7 mouse cellular contexts compared by ENCODE assay signal in the genomic region with DNA sequence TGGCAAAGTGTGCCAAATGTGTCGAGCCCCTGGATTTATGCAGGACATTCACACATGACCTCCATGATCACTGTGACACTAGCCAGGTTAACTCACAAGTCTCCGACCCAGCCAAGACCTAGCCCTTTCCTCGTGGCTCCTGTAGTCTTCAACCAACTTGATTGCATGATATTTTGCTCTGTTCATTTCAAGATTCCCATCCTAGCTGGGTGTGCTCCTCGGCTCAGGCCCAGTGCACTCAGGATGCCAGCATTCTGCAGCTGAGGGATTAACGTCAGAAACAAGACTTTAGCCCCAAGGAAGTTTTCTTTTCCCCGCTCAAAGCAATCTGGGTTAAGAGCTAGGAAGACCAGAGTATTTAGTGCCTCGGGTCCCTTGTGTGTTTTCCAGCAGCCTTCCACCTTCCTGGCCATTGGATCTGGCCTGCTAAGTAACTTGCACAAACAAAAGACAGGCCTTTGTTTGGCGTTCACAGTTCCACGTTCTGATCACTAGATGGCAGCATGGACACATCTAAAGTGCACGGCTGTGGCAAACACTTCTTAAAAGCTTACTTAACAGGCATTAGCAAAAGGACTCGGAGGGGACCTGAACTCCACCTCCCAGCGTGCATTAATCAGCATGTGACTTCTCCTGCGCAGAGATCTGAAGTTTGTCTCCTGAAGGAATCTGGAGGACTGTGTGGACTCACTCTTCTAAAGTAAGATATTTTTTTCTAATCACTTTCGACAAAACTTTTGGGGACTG. TPM values are rescaled to one million over a fixed set of nuclear protein-coding genes. Genes with fewer than 3 reads are reported as not detected.
DNase-seq lines count a peak whose midpoint lies in the region; ATAC-seq and TF ChIP-seq lines count a peak whose summit lies in the region.

A gene (plus strand): TSS at position 553 of the 747 bp plus-strand sequence.

- peak within 1 kb of the TSS; percentile 42 for H3K4me2 ChIP-seq in intestine, postnatal 0 days (replicated peaks; ENCODE audit: low read depth)
- 0 out of 2 replicates have a peak within 1 kb of the TSS, but pooled peaks have one; percentile 30 for H3K4me2 ChIP-seq in midbrain, embryonic 12.5 days (replicated peaks)

- H3K4me1 ChIP-seq in embryonic facial prominence, embryonic 10.5 days: peaks cover 13% of the 10 kb centered on the region; the same call in 1 of the 2 replicates
- no peaks in the 10 kb centered on the region for H3K4me1 ChIP-seq in intestine, postnatal 0 days (replicated peaks; ENCODE audit: control insufficient read depth, insufficient read depth, low read length)
- 0 out of 2 replicates have a peak, but pooled peaks cover 5% of the 10 kb centered on the region for H3K4me1 ChIP-seq in midbrain, embryonic 12.5 days

- H3K9me3 ChIP-seq in embryonic facial prominence, embryonic 10.5 days: no peaks in the 10 kb centered on the region
- H3K9me3 ChIP-seq in intestine, postnatal 0 days (ENCODE audit: control insufficient read depth): no peaks in the 10 kb centered on the region
- no peaks in the 10 kb centered on the region for H3K9me3 ChIP-seq in midbrain, embryonic 12.5 days

- TF ChIP-seq CTCF in intestine, postnatal 0 days (IDR thresholded peaks at IDR 0.05; ENCODE audit: low read depth): peak; percentile 92

- H3K4me3 ChIP-seq in embryonic facial prominence, embryonic 10.5 days: peak within 1 kb of the TSS; percentile 28; the same call in 1 of the 2 replicates
- no peak within 1 kb of the TSS for H3K4me3 ChIP-seq in intestine, postnatal 0 days (ENCODE audit: low read depth, low read length)
- H3K4me3 ChIP-seq in midbrain, embryonic 12.5 days: no peak within 1 kb of the TSS

- no peaks in the 10 kb centered on the region for H3K36me3 ChIP-seq in embryonic facial prominence, embryonic 10.5 days (replicated peaks)
- no peaks in the 10 kb centered on the region for H3K36me3 ChIP-seq in intestine, postnatal 0 days (ENCODE audit: control insufficient read depth, insufficient read depth)
- H3K36me3 ChIP-seq in midbrain, embryonic 12.5 days: no peaks in the 10 kb centered on the region

- WGBS in embryonic facial prominence, embryonic 10.5 days: 27% methylated on average over 14 of the region's 14 CpGs
- 25% methylated on average over 14 of the region's 14 CpGs for WGBS in intestine, postnatal 0 days
- WGBS in midbrain, embryonic 12.5 days: 23% methylated on average over 14 of the region's 14 CpGs

- peak within 1 kb of the TSS; percentile 89 for H3K27ac ChIP-seq in embryonic facial prominence, embryonic 10.5 days (replicated peaks)
- no peak within 1 kb of the TSS for H3K27ac ChIP-seq in intestine, postnatal 0 days (ENCODE audit: low read depth, low read length)
- no peak within 1 kb of the TSS for H3K27ac ChIP-seq in midbrain, embryonic 12.5 days (replicated peaks)

- intact Hi-C loops in left cerebral cortex, postnatal 36 days (cut with DNase I): loop anchor here (5.0 to 10.0 kb wide), 2 partner anchors 451 to 594 kb away; no protein-coding TSS in a partner anchor

- no peaks in the 10 kb centered on the region for H3K27me3 ChIP-seq in embryonic facial prominence, embryonic 10.5 days (replicated peaks; ENCODE audit: low read depth, poor library complexity, severe bottlenecking)
- H3K27me3 ChIP-seq in intestine, postnatal 0 days (replicated peaks; ENCODE audit: control insufficient read depth, insufficient read depth, low read length): no peaks in the 10 kb centered on the region
- H3K27me3 ChIP-seq in midbrain, embryonic 12.5 days: no peaks in the 10 kb centered on the region

- peak; percentile 79 for DNase-seq in adrenal gland, postnatal 10 days
- peak; percentile 87 for DNase-seq in embryonic facial prominence, embryonic 10.5 days (ENCODE audit: low spot score)
- DNase-seq in left cerebral cortex, postnatal 36 days (ENCODE audit: low spot score in 2 of 2): peak; percentile 47 to 70
- peak; percentile 22 for DNase-seq in spleen, adult 12 weeks (ENCODE audit: low spot score)

- H3K9ac ChIP-seq in intestine, postnatal 0 days (ENCODE audit: low read depth, low read length): no peak within 1 kb of the TSS
- H3K9ac ChIP-seq in midbrain, embryonic 12.5 days (replicated peaks): peak within 1 kb of the TSS; percentile 39

- peak; percentile 87 for ATAC-seq in granulocyte monocyte progenitor cell, adult 5-6 weeks (replicated peaks; ENCODE audit: poor library complexity, severe bottlenecking)
- peak; percentile 64; the same call in 1 of the 2 replicates for ATAC-seq in intestine, postnatal 0 days
- ATAC-seq in midbrain, embryonic 12.5 days (ENCODE audit: low FRiP score, low read depth): peak; percentile 89

RNA-seq across cellular contexts. Expression of the gene that starts here (rescaled TPM):
- 1 to 10 TPM; 2.8 to 3.5 TPM for total RNA-seq in adrenal gland, postnatal 10 days (2021)
- 9.7 and 10.3 TPM in 2 replicates for polyA plus RNA-seq in embryonic facial prominence, embryonic 10.5 days (2016; fragmentation: Nextera tagmentation; extraction: Ambion mirVana)
- total RNA-seq in granulocyte monocyte progenitor cell, adult 5-6 weeks (2014; fragmentation: Nextera tagmentation): not detected in 2 replicates
- total RNA-seq in granulocyte monocyte progenitor cell, adult 5-6 weeks (2017): 0.86 TPM in 1 of 2 replicates, not detected in the other
- 5.6 and 8.0 TPM in 2 replicates for polyA plus RNA-seq in intestine, postnatal 0 days (2015; fragmentation: Nextera tagmentation; extraction: Ambion mirVana)
- total RNA-seq in left cerebral cortex, postnatal 36 days (2021): 1 to 10 TPM; 2.2 to 4.3 TPM
- polyA plus RNA-seq in midbrain, embryonic 12.5 days (2016; fragmentation: Nextera tagmentation; extraction: Ambion mirVana): 5.4 and 6.3 TPM in 2 replicates

Comparison
In these comparisons a context has a peak if more than half of its experiments do, and no peak if none do; other contexts are left out.
1. Peak in ATAC-seq in granulocyte monocyte progenitor cell, adult 5-6 weeks; RNA of the gene not detected or under 1 TPM.
2. DNase-seq: peak in every context shown above with its lines; median percentile 87 in embryonic facial prominence, embryonic 10.5 days; 79 in adrenal gland, postnatal 10 days; 58 in left cerebral cortex, postnatal 36 days; 22 in spleen, adult 12 weeks.